Mouse (Mus musculus): ENCODE results near the gene Vmn1r185. TPM values are rescaled to one million over a fixed set of nuclear protein-coding genes. Genes with fewer than 3 reads are reported as not detected.
"Not testable (repeated sequence)": the region's sequence is repeated elsewhere in the genome, so short reads cannot be mapped to it uniquely, and the experiment has no call there.

Gene Vmn1r185
- not detected in 2 replicates for polyA plus RNA-seq (2015; fragmentation: Nextera tagmentation; extraction: Ambion mirVana)

GRCm38 (mm10) chr7:26618364-26618763 is at the start of gene Vmn1r185:
TSS of gene Vmn1r185 (minus strand) at chr7:26618464.
- not testable (repeated sequence) for H3K4me2 ChIP-seq (ENCODE audit: low read depth, low read length); H3K9ac ChIP-seq (ENCODE audit: low read length); ATAC-seq (ENCODE audit: low read depth); H3K27ac ChIP-seq (ENCODE audit: low read length); H3K36me3 ChIP-seq (ENCODE audit: control insufficient read depth, insufficient read depth, low read length); H3K4me1 ChIP-seq (replicated peaks; ENCODE audit: control insufficient read depth, insufficient read depth, low read length); H3K4me3 ChIP-seq (ENCODE audit: low read length); H3K9me3 ChIP-seq (ENCODE audit: control insufficient read depth, low read length); H3K27me3 ChIP-seq (ENCODE audit: control insufficient read depth, insufficient read depth, low read depth, low read length)
- WGBS: 58% methylated on average over 1 of the region's 1 CpGs

DNA sequence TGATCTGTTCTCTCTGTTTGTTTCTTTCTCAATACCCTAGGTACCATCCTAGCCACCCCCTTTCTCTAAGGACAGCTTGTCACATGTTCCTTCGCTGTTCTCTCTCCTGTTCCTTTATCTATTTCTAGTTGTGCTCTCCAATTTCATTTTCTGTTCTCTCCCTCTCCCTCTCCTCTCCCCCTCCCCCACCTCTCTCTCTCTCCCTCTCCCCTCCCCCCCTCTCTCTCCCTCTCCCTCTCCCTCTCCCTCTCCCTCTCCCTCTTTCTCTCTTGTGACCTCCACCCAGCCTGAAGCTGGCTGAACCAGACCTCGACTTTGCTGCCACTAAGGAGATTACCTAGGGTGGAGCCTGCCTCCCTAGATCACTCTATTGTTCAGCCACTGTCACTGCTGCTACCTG is 49.2 kb upstream of the Vmn1r185 start:
- not testable (repeated sequence) for H3K4me2 ChIP-seq (ENCODE audit: low read depth, low read length); H3K9me3 ChIP-seq (ENCODE audit: control insufficient read depth, low read length); H3K27me3 ChIP-seq (ENCODE audit: control insufficient read depth, insufficient read depth, low read depth, low read length); H3K4me3 ChIP-seq (ENCODE audit: low read length); H3K27ac ChIP-seq (ENCODE audit: low read length); H3K9ac ChIP-seq (ENCODE audit: low read length); ATAC-seq (ENCODE audit: low read depth); H3K36me3 ChIP-seq (ENCODE audit: control insufficient read depth, insufficient read depth, low read length); H3K4me1 ChIP-seq (replicated peaks; ENCODE audit: control insufficient read depth, insufficient read depth, low read length)
- WGBS: 24% methylated on average over 2 of the region's 2 CpGs

GRCm38 (mm10) chr7:26666011-26666410 is 47.7 kb upstream of the Vmn1r185 start:
- 86% methylated on average over 5 of the region's 5 CpGs for WGBS
- H3K4me2 ChIP-seq (ENCODE audit: low read depth, low read length): no peak overlapping the region
- no peak for ATAC-seq (ENCODE audit: low read depth)

DNA sequence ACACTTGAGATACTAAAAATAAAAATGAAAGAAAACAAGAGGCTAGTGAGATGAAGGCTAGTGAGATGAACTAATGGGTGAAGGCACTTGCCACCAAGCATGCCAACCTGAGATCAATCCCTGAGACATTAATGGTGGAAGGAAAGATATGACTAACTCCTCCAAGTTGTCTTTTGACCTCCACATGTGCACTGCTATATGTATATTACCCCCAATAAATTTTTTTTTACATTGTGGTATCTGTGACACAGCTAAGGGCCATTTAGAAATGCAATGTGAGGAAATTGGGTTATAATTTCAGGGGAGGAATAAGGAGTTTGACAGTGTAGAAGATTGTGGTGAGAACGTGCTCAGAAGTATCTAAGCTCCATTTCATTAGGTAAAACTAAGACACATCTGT is 28.5 kb downstream of the Vmn1r185 start:
- no peak for ATAC-seq (ENCODE audit: low read depth)
- no peaks in the 10 kb centered on the region for H3K9me3 ChIP-seq (ENCODE audit: control insufficient read depth, low read length)
- no peak overlapping the region for H3K4me3 ChIP-seq (ENCODE audit: low read length)
- H3K4me1 ChIP-seq (replicated peaks; ENCODE audit: control insufficient read depth, insufficient read depth, low read length): no peaks in the 10 kb centered on the region
- no peak overlapping the region for H3K4me2 ChIP-seq (ENCODE audit: low read depth, low read length)
- no peak overlapping the region for H3K27ac ChIP-seq (ENCODE audit: low read length)
- H3K36me3 ChIP-seq (ENCODE audit: control insufficient read depth, insufficient read depth, low read length): no peaks in the 10 kb centered on the region
- 52% methylated on average over 1 of the region's 1 CpGs for WGBS
- H3K27me3 ChIP-seq (ENCODE audit: control insufficient read depth, insufficient read depth, low read depth, low read length): no peaks in the 10 kb centered on the region
- no peak overlapping the region for H3K9ac ChIP-seq (ENCODE audit: low read length)

More at GRCm38 (mm10) chr7:26666011-26666410, 47.7 kb upstream of the Vmn1r185 start:
- no peak overlapping the region for H3K27ac ChIP-seq (ENCODE audit: low read length)
- H3K9ac ChIP-seq (ENCODE audit: low read length): no peak overlapping the region
- H3K27me3 ChIP-seq (ENCODE audit: control insufficient read depth, insufficient read depth, low read depth, low read length): no peaks in the 10 kb centered on the region
- no peaks in the 10 kb centered on the region for H3K36me3 ChIP-seq (ENCODE audit: control insufficient read depth, insufficient read depth, low read length)
- no peak overlapping the region for H3K4me3 ChIP-seq (ENCODE audit: low read length)
- H3K9me3 ChIP-seq (ENCODE audit: control insufficient read depth, low read length): peaks cover 5% of the 10 kb centered on the region; the same call in 1 of the 2 replicates
- H3K4me1 ChIP-seq (replicated peaks; ENCODE audit: control insufficient read depth, insufficient read depth, low read length): no peaks in the 10 kb centered on the region

GRCm38 (mm10) chr7:26589077-26589476 is 29.2 kb downstream of the Vmn1r185 start:
- no peaks in the 10 kb centered on the region for H3K36me3 ChIP-seq (ENCODE audit: control insufficient read depth, insufficient read depth, low read length)
- H3K4me3 ChIP-seq (ENCODE audit: low read length): no peak overlapping the region
- H3K27ac ChIP-seq (ENCODE audit: low read length): no peak overlapping the region
- ATAC-seq (ENCODE audit: low read depth): no peak
- H3K9me3 ChIP-seq (ENCODE audit: control insufficient read depth, low read length): no peaks in the 10 kb centered on the region
- H3K4me2 ChIP-seq (ENCODE audit: low read depth, low read length): no peak overlapping the region
- no peaks in the 10 kb centered on the region for H3K4me1 ChIP-seq (replicated peaks; ENCODE audit: control insufficient read depth, insufficient read depth, low read length)
- no peak overlapping the region for H3K9ac ChIP-seq (ENCODE audit: low read length)
- no peaks in the 10 kb centered on the region for H3K27me3 ChIP-seq (ENCODE audit: control insufficient read depth, insufficient read depth, low read depth, low read length)

Other genes with a start within 250 kb of the Vmn1r185 start
- not detected in 2 replicates for gene Nlrp9c, start 214.8 kb downstream of the Vmn1r185 start, polyA plus RNA-seq (2015; fragmentation: Nextera tagmentation; extraction: Ambion mirVana)
- gene Nlrp4a, start 183.4 kb downstream of the Vmn1r185 start, polyA plus RNA-seq (2015; fragmentation: Nextera tagmentation; extraction: Ambion mirVana): not detected in 2 replicates
- gene Nlrp9a, start 83.4 kb downstream of the Vmn1r185 start, polyA plus RNA-seq (2015; fragmentation: Nextera tagmentation; extraction: Ambion mirVana): not detected in 2 replicates
- not detected in 2 replicates for gene Cyp2b23, start 68.0 kb upstream of the Vmn1r185 start, polyA plus RNA-seq (2015; fragmentation: Nextera tagmentation; extraction: Ambion mirVana)
- gene Cyp2b19, start 138.7 kb upstream of the Vmn1r185 start, polyA plus RNA-seq (2015; fragmentation: Nextera tagmentation; extraction: Ambion mirVana): not detected in 2 replicates
- gene Cyp2g1, start 190.4 kb upstream of the Vmn1r185 start, polyA plus RNA-seq (2015; fragmentation: Nextera tagmentation; extraction: Ambion mirVana): not detected in 2 replicates
- gene Cyp2a5, start 216.8 kb upstream of the Vmn1r185 start, polyA plus RNA-seq (2015; fragmentation: Nextera tagmentation; extraction: Ambion mirVana): not detected in 2 replicates

Data from lung, embryonic 16.5 days (tissue).